Mouse (Mus musculus) midbrain, embryonic 16.5 days (tissue): Measurements from ENCODE around the gene Cfd. TPM values are rescaled to one million over a fixed set of nuclear protein-coding genes. Genes with fewer than 3 reads are reported as not detected.

Experiments
- ATAC-seq: fragments of 200-750 bp; cut with Nextera tagmentation; 2 replicates; pipeline ENCODE4 v1.8.0; 2017; ENCODE audit warnings: moderate TSS enrichment
- H3K27ac ChIP-seq: fragments of 300-500 bp; sonication (generic); 2 replicates; pipeline ENCODE4 v1.5.1; 2014; ENCODE audit warnings: mild to moderate bottlenecking, low read length, mixed read lengths
- H3K27me3 ChIP-seq: fragments of 300-500 bp; sonication (generic); 2 replicates; pipeline ENCODE4 v1.6.1; 2014; ENCODE audit warnings: low read depth, low read length, mixed read lengths; ENCODE audit not compliant: control insufficient read depth, insufficient read depth
- H3K36me3 ChIP-seq: fragments of 300-500 bp; sonication (generic); 2 replicates; pipeline ENCODE4 v1.6.1; 2014; ENCODE audit warnings: mild to moderate bottlenecking, low read length, moderate library complexity, mixed read lengths; ENCODE audit not compliant: control insufficient read depth, insufficient read depth
- H3K4me1 ChIP-seq: fragments of 300-500 bp; sonication (generic); 2 replicates; pipeline ENCODE4 v1.6.1; 2014; ENCODE audit warnings: mild to moderate bottlenecking, low read length, mixed read lengths; ENCODE audit not compliant: control insufficient read depth, insufficient read depth
- H3K4me2 ChIP-seq: fragments of 300-500 bp; sonication (generic); 2 replicates; pipeline ENCODE4 v1.6.1; 2014; ENCODE audit warnings: mild to moderate bottlenecking, low read length, mixed read lengths
- H3K4me3 ChIP-seq: fragments of 300-500 bp; sonication (generic); 2 replicates; pipeline ENCODE4 v1.5.1; 2014; ENCODE audit warnings: low read depth, mild to moderate bottlenecking, low read length, moderate library complexity, mixed read lengths
- H3K9ac ChIP-seq: fragments of 300-500 bp; sonication (generic); 2 replicates; pipeline ENCODE4 v1.6.1; 2014; ENCODE audit warnings: low read depth, low read length, mixed read lengths
- H3K9me3 ChIP-seq: fragments of 300-500 bp; sonication (generic); replicated peaks from 2 replicates; pipeline ENCODE4 v1.6.1; 2014; ENCODE audit warnings: mild to moderate bottlenecking, low read length, mixed read lengths; ENCODE audit not compliant: control insufficient read depth, poor library complexity, severe bottlenecking
- WGBS: fragments of 180-500 bp; shearing (Covaris S2); extraction: QIAGEN DNeasy Blood & Tissue Kit; methylation state at CpG from one replicate; pipeline ENCODE4 v1.1.7; 2014; 5-methylcytosine and 5-hydroxymethylcytosine counted together
- polyA plus RNA-seq: library from polyadenylated mRNA; unstranded; fragments of >200 nt; fragmentation: Nextera tagmentation; extraction: Ambion mirVana; gene quantifications from 2 replicates; pipeline ENCODE4 v1.2.1, GENCODE M21; 2015

Gene Cfd
- 0.20 TPM in 1 of 2 replicates, not detected in the other for polyA plus RNA-seq

GRCm38 (mm10) chr10:79890670-79891069 lies at the start of gene Cfd:
TSS of gene Cfd (plus strand) at chr10:79890853.
- no peak for ATAC-seq

GRCm38 (mm10) chr10:79842322-79842721 lies 48.3 kb upstream of the Cfd start:
- WGBS: 69% methylated on average over 3 of the region's 3 CpGs

More at GRCm38 (mm10) chr10:79890670-79891069, at the start of gene Cfd:
- Histone ChIP-seq H3K4me2 (no peak within 1 kb of the TSS), H3K27me3 (no peaks in the 10 kb centered on the region), H3K36me3 (peaks cover 3% of the 10 kb centered on the region), H3K9ac (no peak within 1 kb of the TSS), H3K4me3 (no peak within 1 kb of the TSS), H3K27ac (no peak within 1 kb of the TSS), H3K4me1 (no peaks in the 10 kb centered on the region), H3K9me3 (no peaks in the 10 kb centered on the region)
- WGBS: 32% methylated on average over 5 of the region's 5 CpGs

GRCm38 (mm10) chr10:79843476-79843875 lies 47.2 kb upstream of the Cfd start:
- Histone ChIP-seq H3K4me1 (peaks cover 11% of the 10 kb centered on the region), H3K36me3 (no peaks in the 10 kb centered on the region), H3K9ac (no peak overlapping the region), H3K4me2 (no peak overlapping the region), H3K4me3 (no peak overlapping the region), H3K27ac (no peak overlapping the region), H3K9me3 (no peaks in the 10 kb centered on the region), H3K27me3 (no peaks in the 10 kb centered on the region)
- no peak for ATAC-seq
- WGBS: 62% methylated on average over 6 of the region's 6 CpGs

More at GRCm38 (mm10) chr10:79842322-79842721, 48.3 kb upstream of the Cfd start:
- no peak overlapping the region for H3K4me2 ChIP-seq
- H3K9me3 ChIP-seq: no peaks in the 10 kb centered on the region
- no peak overlapping the region for H3K27ac ChIP-seq
- peaks cover 11% of the 10 kb centered on the region for H3K4me1 ChIP-seq
- no peak overlapping the region for H3K9ac ChIP-seq
- no peaks in the 10 kb centered on the region for H3K36me3 ChIP-seq
- no peaks in the 10 kb centered on the region for H3K27me3 ChIP-seq
- no peak for ATAC-seq
- no peak overlapping the region for H3K4me3 ChIP-seq

- Histone ChIP-seq H3K36me3 (no peaks in the 10 kb centered on the region), H3K27me3 (no peaks in the 10 kb centered on the region), H3K4me1 (peaks cover 4% of the 10 kb centered on the region; the same call in 1 of the 2 replicates), H3K9ac (no peak overlapping the region), H3K9me3 (no peaks in the 10 kb centered on the region), H3K4me2 (no peak overlapping the region), H3K4me3 (no peak overlapping the region), H3K27ac (no peak overlapping the region)
- no peak for ATAC-seq
- 72% methylated on average over 5 of the region's 5 CpGs for WGBS
Observed at GRCm38 (mm10) chr10:79846553-79846952, 44.1 kb upstream of the Cfd start.

- ATAC-seq: no peak
- 83% methylated on average over 8 of the region's 8 CpGs for WGBS
- Histone ChIP-seq H3K4me1 (peaks cover 22% of the 10 kb centered on the region), H3K9ac (no peak overlapping the region), H3K9me3 (no peaks in the 10 kb centered on the region), H3K27me3 (no peaks in the 10 kb centered on the region), H3K4me2 (no peak overlapping the region), H3K36me3 (no peaks in the 10 kb centered on the region), H3K4me3 (no peak overlapping the region), H3K27ac (no peak overlapping the region)
Observed at GRCm38 (mm10) chr10:79849941-79850628, 40.6 kb upstream of the Cfd start.

- Histone ChIP-seq H3K4me2 (peak overlapping the region; percentile 91; the same call in 1 of the 2 replicates), H3K4me3 (no peak overlapping the region), H3K4me1 (peaks cover 34% of the 10 kb centered on the region), H3K27ac (peak overlapping the region; percentile 96), H3K27me3 (no peaks in the 10 kb centered on the region), H3K9me3 (no peaks in the 10 kb centered on the region), H3K9ac (peak overlapping the region; percentile 86), H3K36me3 (no peaks in the 10 kb centered on the region)
- ATAC-seq: no peak
- WGBS: 79% methylated on average over 3 of the region's 3 CpGs
Observed at GRCm38 (mm10) chr10:79851653-79852052, 39.0 kb upstream of the Cfd start.

- peak overlapping the region; percentile 91 for H3K4me2 ChIP-seq
- 58% methylated on average over 9 of the region's 9 CpGs for WGBS
- H3K4me3 ChIP-seq: peak overlapping the region; percentile 83; the same call in 1 of the 2 replicates
Observed at GRCm38 (mm10) chr10:79852107-79852789, 38.4 kb upstream of the Cfd start.

GRCm38 (mm10) chr10:79852827-79853226 lies 37.8 kb upstream of the Cfd start:
- H3K4me3 ChIP-seq: peak overlapping the region; percentile 83
- H3K27me3 ChIP-seq: no peaks in the 10 kb centered on the region
- peak overlapping the region; percentile 91 for H3K4me2 ChIP-seq
- WGBS: 12% methylated on average over 8 of the region's 8 CpGs
- H3K9me3 ChIP-seq: no peaks in the 10 kb centered on the region
- ATAC-seq: no peak
- H3K4me1 ChIP-seq: peaks cover 46% of the 10 kb centered on the region
- peak overlapping the region; percentile 86 for H3K9ac ChIP-seq
- no peaks in the 10 kb centered on the region for H3K36me3 ChIP-seq
- H3K27ac ChIP-seq: peak overlapping the region; percentile 96

More at GRCm38 (mm10) chr10:79852107-79852789, 38.4 kb upstream of the Cfd start:
- Histone ChIP-seq H3K9me3 (no peaks in the 10 kb centered on the region), H3K27ac (peak overlapping the region; percentile 96), H3K36me3 (no peaks in the 10 kb centered on the region), H3K4me1 (peaks cover 40% of the 10 kb centered on the region), H3K9ac (peak overlapping the region; percentile 86), H3K27me3 (no peaks in the 10 kb centered on the region)
- ATAC-seq: no peak

GRCm38 (mm10) chr10:79853392-79853791 lies 37.3 kb upstream of the Cfd start:
- 2% methylated on average over 15 of the region's 15 CpGs for WGBS
- peak overlapping the region; percentile 86 for H3K9ac ChIP-seq
- H3K4me2 ChIP-seq: peak overlapping the region; percentile 91
- peaks cover 52% of the 10 kb centered on the region for H3K4me1 ChIP-seq
- no peaks in the 10 kb centered on the region for H3K27me3 ChIP-seq
- H3K4me3 ChIP-seq: peak overlapping the region; percentile 83
- H3K36me3 ChIP-seq: no peaks in the 10 kb centered on the region
- no peaks in the 10 kb centered on the region for H3K9me3 ChIP-seq
- ATAC-seq: peak; percentile 16; the same call in 1 of the 2 replicates
- peak overlapping the region; percentile 96 for H3K27ac ChIP-seq
